Mouse (Mus musculus) kidney, embryonic 15.5 days (tissue): Measurements from ENCODE around the gene Olfr721-ps1. TPM values are rescaled to one million over a fixed set of nuclear protein-coding genes. Genes with fewer than 3 reads are reported as not detected.

ENCODE experiments used
- polyA plus RNA-seq: library from polyadenylated mRNA; unstranded; fragments of >200 nt; fragmentation: Nextera tagmentation; extraction: Ambion mirVana; gene quantifications from 2 replicates; pipeline ENCODE4 v1.2.1, GENCODE M21; 2015

Gene Olfr721-ps1
- polyA plus RNA-seq, 1 experiment from 2014 or later: not detected

Other genes with a start within 250 kb of the Olfr721-ps1 start
- gene Olfr720, start 214.5 kb upstream of the Olfr721-ps1 start, polyA plus RNA-seq: not detected in 2 replicates
- gene Olfr31, start 78.5 kb upstream of the Olfr721-ps1 start, polyA plus RNA-seq: not detected in 2 replicates
- 4.9 and 5.5 TPM in 2 replicates for gene Il3ra, start 55.0 kb upstream of the Olfr721-ps1 start, polyA plus RNA-seq